Mouse (Mus musculus) embryonic facial prominence, embryonic 14.5 days (tissue): ENCODE results near the gene Isl2. TPM values are rescaled to one million over a fixed set of nuclear protein-coding genes. Genes with fewer than 3 reads are reported as not detected.

Experiments used
- ATAC-seq: fragments of 200-750 bp; cut with Nextera tagmentation; 2 replicates; pipeline ENCODE4 v1.8.0; 2017; ENCODE audit warnings: low read depth, moderate number of reproducible peaks, moderate TSS enrichment
- DNase-seq: peaks from one replicate; pipeline ENCODE4 v3.0.0-alpha.2; 2015; ENCODE audit warnings: low spot score
- H3K27ac ChIP-seq: fragments of 300-500 bp; sonication (generic); replicated peaks from 2 replicates; pipeline ENCODE4 v1.5.1; 2014; ENCODE audit warnings: low read depth, mild to moderate bottlenecking, low read length, moderate library complexity
- H3K27me3 ChIP-seq: fragments of 300-500 bp; sonication (generic); replicated peaks from 2 replicates; pipeline ENCODE4 v1.6.1; 2014; ENCODE audit warnings: low read length; ENCODE audit not compliant: control insufficient read depth, insufficient read depth
- H3K36me3 ChIP-seq: fragments of 300-500 bp; sonication (generic); 2 replicates; pipeline ENCODE4 v1.6.1; 2014; ENCODE audit warnings: low read length, mixed read lengths; ENCODE audit not compliant: control insufficient read depth, insufficient read depth
- H3K4me1 ChIP-seq: fragments of 300-500 bp; sonication (generic); 2 replicates; pipeline ENCODE4 v1.6.1; 2014; ENCODE audit warnings: antibody characterized with exemption, low read length; ENCODE audit not compliant: control insufficient read depth, insufficient read depth
- H3K4me2 ChIP-seq: fragments of 300-500 bp; sonication (generic); 2 replicates; pipeline ENCODE4 v1.6.1; 2014; ENCODE audit warnings: low read depth, mild to moderate bottlenecking, low read length, moderate library complexity, mixed read lengths
- H3K4me3 ChIP-seq: fragments of 300-500 bp; sonication (generic); 2 replicates; pipeline ENCODE4 v1.5.1; 2014; ENCODE audit warnings: low read depth, mild to moderate bottlenecking, low read length
- H3K9ac ChIP-seq: fragments of 300-500 bp; sonication (generic); 2 replicates; pipeline ENCODE4 v1.6.1; 2014; ENCODE audit warnings: low read depth, mild to moderate bottlenecking, low read length, moderate library complexity, mixed read lengths
- H3K9me3 ChIP-seq: fragments of 300-500 bp; sonication (generic); 2 replicates; pipeline ENCODE4 v1.6.1; 2016; ENCODE audit warnings: low read length; ENCODE audit not compliant: control insufficient read depth
- WGBS: fragments of 180-500 bp; shearing (Covaris S2); extraction: QIAGEN DNeasy Blood & Tissue Kit; methylation state at CpG from one replicate; pipeline ENCODE4 v1.1.7; 2014; 5-methylcytosine and 5-hydroxymethylcytosine counted together
- polyA plus RNA-seq: library from polyadenylated mRNA; unstranded; fragments of >200 nt; fragmentation: Nextera tagmentation; extraction: Ambion mirVana; gene quantifications from 2 replicates; pipeline ENCODE4 v1.2.1, GENCODE M21; 2014

The Isl2 gene
- polyA plus RNA-seq, 1 experiment from 2014 or later, result 7.3 TPM

DNA sequence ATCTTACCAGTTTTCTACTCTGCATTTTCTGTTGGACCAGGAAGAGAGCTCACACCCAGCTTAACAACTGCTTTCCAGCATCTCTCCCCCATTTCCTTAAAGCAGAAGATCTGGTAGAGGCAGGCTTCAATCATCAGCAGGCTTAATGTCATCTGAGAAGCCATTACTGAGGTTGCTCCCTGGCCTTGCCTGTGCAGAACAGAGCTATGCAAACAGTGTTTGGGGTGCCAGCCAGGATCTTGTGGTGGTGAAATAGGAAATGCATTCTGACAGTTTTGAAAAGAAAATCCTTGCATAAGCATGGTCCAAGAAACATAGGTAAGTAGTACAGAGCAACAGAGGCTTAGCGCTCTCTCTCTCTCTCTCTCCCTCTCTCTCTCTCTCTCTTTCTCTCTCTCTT lies 22.5 kb downstream of the Isl2 start:
- Histone ChIP-seq H3K27me3 (no peaks in the 10 kb centered on the region), H3K9ac (no peak overlapping the region), H3K4me3 (no peak overlapping the region), H3K36me3 (no peaks in the 10 kb centered on the region), H3K9me3 (no peaks in the 10 kb centered on the region), H3K4me2 (no peak overlapping the region), H3K27ac (no peak overlapping the region), H3K4me1 (0 out of 2 replicates have a peak, but pooled peaks cover 4% of the 10 kb centered on the region)
- 100% methylated on average over 1 of the region's 1 CpGs for WGBS
- DNase-seq (peak; percentile 82), ATAC-seq (peak; percentile 82)

GRCm38 (mm10) chr9:55568466-55569159 lies 30.1 kb downstream of the Isl2 start:
- Histone ChIP-seq H3K9ac (no peak overlapping the region), H3K4me2 (no peak overlapping the region), H3K4me1 (peaks cover 5% of the 10 kb centered on the region; the same call in 1 of the 2 replicates), H3K4me3 (no peak overlapping the region), H3K27me3 (no peaks in the 10 kb centered on the region), H3K36me3 (no peaks in the 10 kb centered on the region), H3K27ac (no peak overlapping the region), H3K9me3 (no peaks in the 10 kb centered on the region)
- DNase-seq, result peak; percentile 18
- 53% methylated on average over 5 of the region's 5 CpGs for WGBS
- ATAC-seq, result no peak

GRCm38 (mm10) chr9:55571071-55571470 lies 32.6 kb downstream of the Isl2 start:
- Histone ChIP-seq H3K27me3 (no peaks in the 10 kb centered on the region), H3K27ac (no peak overlapping the region), H3K4me1 (peaks cover 5% of the 10 kb centered on the region; the same call in 1 of the 2 replicates), H3K4me3 (no peak overlapping the region), H3K4me2 (no peak overlapping the region), H3K9ac (no peak overlapping the region), H3K36me3 (no peaks in the 10 kb centered on the region), H3K9me3 (no peaks in the 10 kb centered on the region)
- WGBS, result 78% methylated on average over 1 of the region's 1 CpGs
- ATAC-seq, result no peak
- DNase-seq, result no peak

DNA sequence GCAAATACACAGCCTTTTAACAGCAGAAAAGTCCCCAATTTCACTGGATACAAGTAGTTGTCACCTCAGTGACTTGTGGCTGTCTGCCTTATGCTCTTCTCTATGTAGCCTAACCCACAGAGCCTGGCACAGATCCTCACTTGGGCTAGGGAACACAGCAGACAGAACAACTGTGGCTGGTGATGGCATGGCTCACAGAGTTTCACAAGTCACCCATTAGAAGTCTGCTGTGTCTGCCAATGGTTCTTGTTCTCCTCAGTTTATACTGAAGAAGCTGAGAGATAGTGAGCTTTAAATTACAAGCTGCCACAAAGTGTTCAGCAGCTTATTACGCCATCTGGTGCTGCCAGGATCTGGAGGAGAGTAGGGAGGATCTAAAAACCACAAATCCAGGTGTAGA lies 38.1 kb downstream of the Isl2 start:
- DNase-seq, result no peak
- no peaks in the 10 kb centered on the region for H3K36me3 ChIP-seq
- WGBS, result 78% methylated on average over 1 of the region's 1 CpGs
- no peak overlapping the region for H3K27ac ChIP-seq
- H3K9me3 ChIP-seq, result no peaks in the 10 kb centered on the region
- no peak overlapping the region for H3K4me2 ChIP-seq
- no peak overlapping the region for H3K4me3 ChIP-seq
- no peaks in the 10 kb centered on the region for H3K4me1 ChIP-seq
- H3K27me3 ChIP-seq, result no peaks in the 10 kb centered on the region
- H3K9ac ChIP-seq, result no peak overlapping the region
- ATAC-seq, result no peak

GRCm38 (mm10) chr9:55581414-55581813 lies 42.9 kb downstream of the Isl2 start:
- Histone ChIP-seq H3K9me3 (no peaks in the 10 kb centered on the region), H3K9ac (no peak overlapping the region), H3K27me3 (no peaks in the 10 kb centered on the region), H3K4me1 (no peaks in the 10 kb centered on the region), H3K27ac (no peak overlapping the region), H3K36me3 (0 out of 2 replicates have a peak, but pooled peaks cover 6% of the 10 kb centered on the region), H3K4me2 (no peak overlapping the region), H3K4me3 (no peak overlapping the region)
- DNase-seq (no peak), ATAC-seq (no peak)
- WGBS, result 46% methylated on average over 3 of the region's 3 CpGs

DNA sequence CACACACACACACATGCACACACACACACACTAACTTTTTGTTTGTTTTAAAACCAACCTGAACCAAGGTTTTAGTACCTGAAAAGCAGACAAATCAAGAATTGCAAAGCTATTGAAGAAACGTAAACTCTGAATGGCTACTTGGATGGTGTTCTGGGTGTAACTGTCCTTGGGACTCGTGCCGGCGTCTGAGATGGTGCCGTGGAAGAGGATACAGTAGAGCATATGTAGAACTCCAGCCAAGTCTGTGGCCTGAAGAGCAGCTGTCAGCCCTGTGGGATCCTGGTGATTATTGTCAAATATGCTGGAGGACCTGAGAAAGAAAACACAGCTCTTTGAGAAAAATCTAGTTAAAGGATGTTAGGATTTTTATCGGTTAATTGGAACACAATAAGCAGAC lies 47.7 kb downstream of the Isl2 start:
- Histone ChIP-seq H3K27me3 (no peaks in the 10 kb centered on the region), H3K9me3 (no peaks in the 10 kb centered on the region), H3K9ac (no peak overlapping the region), H3K4me3 (no peak overlapping the region), H3K4me1 (no peaks in the 10 kb centered on the region), H3K27ac (no peak overlapping the region), H3K36me3 (0 out of 2 replicates have a peak, but pooled peaks cover 6% of the 10 kb centered on the region), H3K4me2 (no peak overlapping the region)
- WGBS, result 86% methylated on average over 6 of the region's 6 CpGs
- ATAC-seq (no peak), DNase-seq (no peak)

Other genes with a start within 250 kb of the Isl2 start
- 1.0 and 1.2 TPM in 2 replicates for gene Nrg4, start 211.8 kb upstream of the Isl2 start, polyA plus RNA-seq
- gene Tmem266, start 211.8 kb upstream of the Isl2 start, polyA plus RNA-seq, result 0.22 and 0.38 TPM in 2 replicates
- 182 and 191 TPM in 2 replicates for gene Etfa, start 26.4 kb upstream of the Isl2 start, polyA plus RNA-seq